Mouse (Mus musculus) liver, postnatal 0 days (tissue): Measurements from ENCODE around the gene Ston1. TPM values are rescaled to one million over a fixed set of nuclear protein-coding genes. Genes with fewer than 3 reads are reported as not detected.

Source experiments
- ATAC-seq: fragments of 200-750 bp; cut with Nextera tagmentation; 2 replicates; pipeline ENCODE4 v1.8.0; 2017; ENCODE audit warnings: mild to moderate bottlenecking, moderate library complexity
- DNase-seq: peaks from one replicate; pipeline ENCODE4 v3.0.0-alpha.2; 2016
- H3K27ac ChIP-seq: fragments of 300-500 bp; sonication (generic); 2 replicates; pipeline ENCODE4 v1.5.1; 2014; ENCODE audit warnings: antibody characterized with exemption, moderate library complexity, mild to moderate bottlenecking, low read depth
- H3K27me3 ChIP-seq: fragments of 300-500 bp; sonication (generic); 2 replicates; pipeline ENCODE4 v1.6.1; 2014; ENCODE audit warnings: low read length, control low read depth, mixed read lengths; ENCODE audit not compliant: insufficient read depth
- H3K36me3 ChIP-seq: fragments of 300-500 bp; sonication (generic); replicated peaks from 2 replicates; pipeline ENCODE4 v1.6.1; 2014; ENCODE audit warnings: mild to moderate bottlenecking, control low read depth, low read length, moderate library complexity, mixed read lengths; ENCODE audit not compliant: insufficient read depth
- H3K4me1 ChIP-seq: fragments of 300-500 bp; sonication (generic); 2 replicates; pipeline ENCODE4 v1.6.1; 2014; ENCODE audit warnings: antibody characterized with exemption, mild to moderate bottlenecking, control low read depth; ENCODE audit not compliant: insufficient read depth
- H3K4me2 ChIP-seq: fragments of 300-500 bp; sonication (generic); 2 replicates; pipeline ENCODE4 v1.6.1; 2014; ENCODE audit warnings: low read depth, mild to moderate bottlenecking, low read length, moderate library complexity, mixed read lengths
- H3K4me3 ChIP-seq: fragments of 300-500 bp; sonication (generic); 2 replicates; pipeline ENCODE4 v1.5.1; 2014; ENCODE audit warnings: low read depth, low read length
- H3K9ac ChIP-seq: fragments of 300-500 bp; sonication (generic); replicated peaks from 2 replicates; pipeline ENCODE4 v1.6.1; 2014; ENCODE audit warnings: mild to moderate bottlenecking, moderate library complexity
- H3K9me3 ChIP-seq: fragments of 300-500 bp; sonication (generic); 2 replicates; pipeline ENCODE4 v1.6.1; 2016; ENCODE audit warnings: mild to moderate bottlenecking, control low read depth, low read length, mixed read lengths
- CTCF ChIP-seq: sonication (generic); IDR thresholded peaks from 2 replicates; pipeline ENCODE4 v1.5.1; 2016; ENCODE audit warnings: antibody characterized with exemption, low read depth
- EP300 ChIP-seq: IDR thresholded peaks from 2 replicates; pipeline ENCODE4 v1.6.1; 2016; ENCODE audit warnings: antibody characterized with exemption, low read depth, mild to moderate bottlenecking
- WGBS: fragments of 180-500 bp; shearing (Covaris S2); extraction: QIAGEN DNeasy Blood & Tissue Kit; methylation state at CpG from one replicate; pipeline ENCODE4 v1.1.7; 2014; ENCODE audit not compliant: insufficient replicate concordance; 5-methylcytosine and 5-hydroxymethylcytosine counted together
- polyA plus RNA-seq: library from polyadenylated mRNA; unstranded; fragments of >200 nt; fragmentation: Nextera tagmentation; extraction: Ambion mirVana; gene quantifications from 2 replicates; pipeline ENCODE4 v1.2.1, GENCODE M21; 2015

The Ston1 gene
- polyA plus RNA-seq, 1 experiment from 2014 or later, result 0.99 TPM

GRCm38 (mm10) chr17:88630554-88630948 is 33.1 kb downstream of the Ston1 start:
- H3K4me2 ChIP-seq, result no peak overlapping the region

DNA sequence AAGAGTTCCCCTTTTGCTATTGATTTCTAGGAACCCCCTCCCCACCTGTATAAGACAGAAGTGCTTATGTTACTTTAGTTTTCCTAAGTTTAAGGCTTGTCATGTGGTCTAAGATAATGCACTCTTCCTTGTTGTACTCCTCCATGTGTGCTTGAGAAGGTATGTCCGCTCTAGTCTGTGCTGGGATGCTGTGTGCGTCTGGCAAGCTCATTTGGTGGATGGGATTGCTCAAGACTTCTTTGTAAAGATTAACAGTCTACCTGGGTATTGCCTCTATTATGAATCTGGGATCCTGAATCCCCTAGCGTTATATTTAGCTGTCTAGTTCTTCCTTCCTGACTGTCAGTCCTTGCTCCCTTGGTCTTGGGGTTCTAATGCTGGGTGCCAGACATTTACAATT is 35.1 kb downstream of the Ston1 start:
- Histone ChIP-seq H3K4me2 (no peak overlapping the region), H3K4me3 (no peak overlapping the region), H3K9me3 (no peaks in the 10 kb centered on the region), H3K27me3 (no peaks in the 10 kb centered on the region), H3K9ac (no peak overlapping the region), H3K36me3 (0 out of 2 replicates have a peak, but pooled peaks cover 4% of the 10 kb centered on the region), H3K27ac (no peak overlapping the region), H3K4me1 (peaks cover 3% of the 10 kb centered on the region; the same call in 1 of the 2 replicates)
- no peak for DNase-seq
- WGBS, result 66% methylated on average over 3 of the region's 3 CpGs
- no peak for ATAC-seq
- TF ChIP-seq CTCF, result no peak

More at GRCm38 (mm10) chr17:88630554-88630948, 33.1 kb downstream of the Ston1 start:
- no peak overlapping the region for H3K9ac ChIP-seq
- H3K36me3 ChIP-seq, result 0 out of 2 replicates have a peak, but pooled peaks cover 2% of the 10 kb centered on the region
- H3K4me3 ChIP-seq, result no peak overlapping the region
- DNase-seq (no peak), ATAC-seq (no peak)
- no peak overlapping the region for H3K27ac ChIP-seq
- H3K9me3 ChIP-seq, result no peaks in the 10 kb centered on the region
- WGBS, result 84% methylated on average over 3 of the region's 3 CpGs
- peaks cover 3% of the 10 kb centered on the region; the same call in 1 of the 2 replicates for H3K4me1 ChIP-seq
- TF ChIP-seq CTCF (no peak), EP300 (no peak)
- H3K27me3 ChIP-seq, result no peaks in the 10 kb centered on the region

DNA sequence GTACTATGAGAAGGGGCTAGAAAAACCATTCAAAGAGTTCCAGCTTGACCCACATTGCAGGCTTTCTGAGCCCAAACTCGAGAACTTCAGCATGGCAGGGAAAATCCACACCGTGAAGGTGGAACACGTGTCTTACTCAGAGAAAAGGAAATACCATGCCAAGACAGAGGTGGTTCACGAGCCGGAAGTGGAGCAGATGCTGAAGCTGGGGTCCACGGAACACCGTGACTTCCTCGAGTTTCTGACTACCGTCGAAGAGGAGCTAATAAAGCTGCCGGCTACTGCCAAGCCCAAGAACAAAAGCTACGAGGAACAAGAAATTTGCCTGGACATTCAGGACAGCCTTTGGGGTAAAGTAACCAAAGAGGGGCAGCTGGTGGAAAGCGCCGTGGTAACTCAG is 38.6 kb downstream of the Ston1 start:
- DNase-seq, result no peak
- Histone ChIP-seq H3K4me3 (no peak overlapping the region), H3K9ac (no peak overlapping the region), H3K27ac (no peak overlapping the region), H3K4me1 (peaks cover 3% of the 10 kb centered on the region; the same call in 1 of the 2 replicates), H3K36me3 (0 out of 2 replicates have a peak, but pooled peaks cover 4% of the 10 kb centered on the region), H3K9me3 (no peaks in the 10 kb centered on the region), H3K27me3 (no peaks in the 10 kb centered on the region), H3K4me2 (no peak overlapping the region)
- no peak for TF ChIP-seq EP300
- TF ChIP-seq CTCF, result no peak
- WGBS, result 76% methylated on average over 14 of the region's 14 CpGs
- ATAC-seq, result no peak

DNA sequence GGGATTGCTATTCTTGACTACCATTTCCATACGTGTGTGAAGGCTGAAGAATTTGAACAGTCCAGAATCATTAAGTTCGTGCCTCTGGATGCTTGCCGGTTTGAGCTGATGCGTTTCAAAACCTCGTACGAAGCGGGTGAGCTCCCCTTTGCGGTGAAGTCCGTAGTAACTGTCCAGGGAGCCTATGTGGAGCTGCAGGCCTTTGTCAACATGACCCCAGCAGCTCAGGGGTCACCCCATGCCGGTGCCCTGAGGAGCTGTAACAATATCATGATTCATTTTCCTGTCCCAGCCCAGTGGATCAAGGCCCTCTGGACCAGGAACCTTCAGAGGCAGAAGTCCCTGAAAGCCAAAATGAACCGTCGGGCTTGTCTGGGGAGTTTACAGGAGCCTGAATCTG is 39.1 kb downstream of the Ston1 start:
- no peak overlapping the region for H3K4me3 ChIP-seq
- ATAC-seq, result peak; percentile 59; the same call in 1 of the 2 replicates
- 60% methylated on average over 12 of the region's 12 CpGs for WGBS
- TF ChIP-seq CTCF (peak; percentile 35), EP300 (no peak)
- H3K9ac ChIP-seq, result no peak overlapping the region
- H3K4me2 ChIP-seq, result no peak overlapping the region
- no peak overlapping the region for H3K27ac ChIP-seq
- DNase-seq, result no peak
- no peaks in the 10 kb centered on the region for H3K27me3 ChIP-seq
- H3K9me3 ChIP-seq, result no peaks in the 10 kb centered on the region
- peaks cover 3% of the 10 kb centered on the region; the same call in 1 of the 2 replicates for H3K4me1 ChIP-seq
- H3K36me3 ChIP-seq, result 0 out of 2 replicates have a peak, but pooled peaks cover 4% of the 10 kb centered on the region

DNA sequence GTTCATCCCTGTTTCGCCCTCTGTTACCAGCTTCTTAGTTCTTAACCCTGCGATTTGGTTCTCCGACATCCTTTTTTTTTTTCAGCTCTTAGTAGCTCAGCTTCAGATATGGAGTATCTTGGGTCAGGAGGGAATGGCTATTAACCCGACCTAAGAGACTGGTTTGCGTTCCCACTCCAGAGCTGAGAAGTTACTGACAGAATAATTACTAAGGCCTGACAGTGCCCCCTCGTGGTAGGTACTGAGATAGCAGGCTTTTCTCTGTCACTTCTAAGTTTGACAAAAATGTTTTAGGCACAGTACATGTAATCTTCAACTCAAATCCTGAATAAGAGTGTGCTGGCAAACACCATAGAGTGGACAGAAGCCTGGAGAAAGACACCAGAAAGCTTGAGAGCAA is 43.5 kb downstream of the Ston1 start:
- H3K27ac ChIP-seq, result no peak overlapping the region
- H3K4me2 ChIP-seq, result no peak overlapping the region
- no peaks in the 10 kb centered on the region for H3K4me1 ChIP-seq
- TF ChIP-seq EP300 (no peak), CTCF (peak; percentile 84)
- no peaks in the 10 kb centered on the region for H3K27me3 ChIP-seq
- H3K36me3 ChIP-seq, result no peaks in the 10 kb centered on the region; the same call in 1 of the 2 replicates
- no peak overlapping the region for H3K9ac ChIP-seq
- no peak overlapping the region for H3K4me3 ChIP-seq
- no peaks in the 10 kb centered on the region for H3K9me3 ChIP-seq
- WGBS, result 32% methylated on average over 6 of the region's 6 CpGs
- peak; percentile 69 for DNase-seq
- ATAC-seq, result no peak

DNA sequence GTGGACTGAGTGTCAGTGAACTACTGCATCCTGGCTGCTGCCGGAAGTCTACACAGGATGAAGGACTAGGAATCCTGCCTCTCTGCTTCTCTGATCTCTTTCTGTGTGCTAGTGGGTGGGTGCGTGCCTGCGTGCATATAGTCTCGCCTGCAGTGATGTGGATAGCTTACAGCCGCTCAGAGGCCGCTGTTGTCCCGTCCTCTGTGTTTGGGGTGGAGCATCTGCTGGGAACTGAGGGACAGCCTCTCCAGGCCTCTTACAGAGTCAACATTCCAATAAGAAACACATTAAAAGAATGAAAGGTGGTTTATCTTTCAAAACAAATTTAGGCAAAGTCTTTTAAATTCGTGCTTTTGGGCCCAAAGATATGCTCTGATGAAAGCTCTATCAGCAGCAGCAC is 44.4 kb downstream of the Ston1 start:
- Histone ChIP-seq H3K9ac (no peak overlapping the region), H3K4me3 (no peak overlapping the region), H3K27ac (no peak overlapping the region), H3K27me3 (no peaks in the 10 kb centered on the region), H3K4me1 (no peaks in the 10 kb centered on the region), H3K36me3 (no peaks in the 10 kb centered on the region; the same call in 1 of the 2 replicates), H3K4me2 (no peak overlapping the region), H3K9me3 (no peaks in the 10 kb centered on the region)
- ATAC-seq (no peak), DNase-seq (no peak)
- TF ChIP-seq EP300 (no peak), CTCF (no peak)
- 81% methylated on average over 8 of the region's 8 CpGs for WGBS

- Histone ChIP-seq H3K27ac (no peak overlapping the region), H3K9me3 (no peaks in the 10 kb centered on the region), H3K4me3 (no peak overlapping the region), H3K9ac (no peak overlapping the region), H3K4me2 (no peak overlapping the region), H3K4me1 (no peaks in the 10 kb centered on the region), H3K36me3 (no peaks in the 10 kb centered on the region; the same call in 1 of the 2 replicates), H3K27me3 (no peaks in the 10 kb centered on the region)
- ATAC-seq (no peak), DNase-seq (no peak)
- TF ChIP-seq EP300 (no peak), CTCF (no peak)
- 77% methylated on average over 7 of the region's 7 CpGs for WGBS
Measured at GRCm38 (mm10) chr17:88644876-88645275, 47.4 kb downstream of the Ston1 start.
